Comparison of ENCODE assay signal across 10 mouse cellular contexts in genomic region chr17:84256278-84256819, GRCm38 (mm10).
DNase-seq lines count a peak whose midpoint lies in the region; ATAC-seq and TF ChIP-seq lines count a peak whose summit lies in the region.
"Had no signal": no experiment of that assay in that cellular context is flagged by ENCODE, and none has a peak within 500 bp of the region (broad histone marks: within the 10 kb centered on the region; RNA-seq: fewer than 3 reads in every experiment).

No protein-coding gene starts in this region.

- H3K9ac ChIP-seq in intestine, embryonic 16.5 days (ENCODE audit: low read depth, low read length) = no peak overlapping the region
- H3K9ac ChIP-seq in intestine, postnatal 0 days (ENCODE audit: low read depth, low read length) = no peak overlapping the region
- H3K9ac ChIP-seq in limb, embryonic 13.5 days = no peak overlapping the region

- 51% methylated on average over 9 of the region's 9 CpGs for WGBS in intestine, embryonic 16.5 days
- 50% methylated on average over 9 of the region's 9 CpGs for WGBS in intestine, postnatal 0 days
- 54% methylated on average over 9 of the region's 9 CpGs for WGBS in limb, embryonic 13.5 days

- H3K4me2 ChIP-seq in intestine, embryonic 16.5 days (ENCODE audit: low read depth, low read length) = no peak overlapping the region
- no peak overlapping the region for H3K4me2 ChIP-seq in intestine, postnatal 0 days (replicated peaks; ENCODE audit: low read depth)
- no peak overlapping the region for H3K4me2 ChIP-seq in limb, embryonic 13.5 days (replicated peaks)

- H3K27ac ChIP-seq in intestine, embryonic 16.5 days (ENCODE audit: low read length) = peak overlapping the region; percentile 21; the same call in 1 of the 2 replicates
- no peak overlapping the region for H3K27ac ChIP-seq in intestine, postnatal 0 days (ENCODE audit: low read depth, low read length)
- peak overlapping the region; percentile 23; the same call in 1 of the 2 replicates for H3K27ac ChIP-seq in limb, embryonic 13.5 days
- H3K27ac ChIP-seq: left cerebral cortex, adult 2 months had no signal

- no peaks in the 10 kb centered on the region for H3K9me3 ChIP-seq in intestine, embryonic 16.5 days (ENCODE audit: control insufficient read depth, low read length)
- no peaks in the 10 kb centered on the region for H3K9me3 ChIP-seq in intestine, postnatal 0 days (ENCODE audit: control insufficient read depth)
- no peaks in the 10 kb centered on the region for H3K9me3 ChIP-seq in limb, embryonic 13.5 days

- peaks cover 8% of the 10 kb centered on the region; the same call in 1 of the 2 replicates for H3K4me1 ChIP-seq in intestine, embryonic 16.5 days (ENCODE audit: control insufficient read depth, insufficient read depth, low read length)
- 0 out of 2 replicates have a peak, but pooled peaks cover 2% of the 10 kb centered on the region for H3K4me1 ChIP-seq in intestine, postnatal 0 days (replicated peaks; ENCODE audit: control insufficient read depth, insufficient read depth, low read length)
- H3K4me1 ChIP-seq in limb, embryonic 13.5 days = peaks cover 62% of the 10 kb centered on the region

- H3K36me3 ChIP-seq in intestine, embryonic 16.5 days (ENCODE audit: control insufficient read depth, insufficient read depth, low read length) = no peaks in the 10 kb centered on the region
- H3K36me3 ChIP-seq in intestine, postnatal 0 days (ENCODE audit: control insufficient read depth, insufficient read depth) = no peaks in the 10 kb centered on the region
- H3K36me3 ChIP-seq in limb, embryonic 13.5 days = peaks cover 10% of the 10 kb centered on the region

- no peak overlapping the region for H3K4me3 ChIP-seq in intestine, embryonic 16.5 days (ENCODE audit: low read length)
- H3K4me3 ChIP-seq in intestine, postnatal 0 days (ENCODE audit: low read depth, low read length) = no peak overlapping the region
- no peak overlapping the region for H3K4me3 ChIP-seq in limb, embryonic 13.5 days
- H3K4me3 ChIP-seq: left cerebral cortex, adult 2 months had no signal

- no peak for TF ChIP-seq CTCF in intestine, postnatal 0 days (IDR thresholded peaks at IDR 0.05; ENCODE audit: low read depth)

- no peak for ATAC-seq in intestine, embryonic 16.5 days
- no peak for ATAC-seq in intestine, postnatal 0 days
- no peak for ATAC-seq in limb, embryonic 13.5 days (ENCODE audit: low FRiP score, low read depth)

- peak; percentile 83 for DNase-seq in Muller cell, postnatal 12 days (ENCODE audit: inconsistent ontology term)
- peak; percentile 48 for DNase-seq in embryo, embryonic 11 days
- no peak for DNase-seq in testis, postnatal 10 days (ENCODE audit: low spot score)
- no peak for DNase-seq in cerebellum, postnatal 4 days (ENCODE audit: low spot score in 2 of 2)
- DNase-seq: cerebellum, postnatal 14 days; lung, adult 18-20 months had no signal

- H3K27me3 ChIP-seq in intestine, embryonic 16.5 days (replicated peaks; ENCODE audit: control insufficient read depth, insufficient read depth, low read length) = no peaks in the 10 kb centered on the region
- H3K27me3 ChIP-seq in intestine, postnatal 0 days (replicated peaks; ENCODE audit: control insufficient read depth, insufficient read depth, low read length) = no peaks in the 10 kb centered on the region
- H3K27me3 ChIP-seq in limb, embryonic 13.5 days = no peaks in the 10 kb centered on the region

Comparison
In these comparisons a context has a peak if more than half of its experiments do, and no peak if none do; other contexts are left out.
1. DNase-seq: peak in Muller cell, postnatal 12 days (single experiment) and embryo, embryonic 11 days (single experiment); none in testis, postnatal 10 days (single experiment) and cerebellum, postnatal 4 days (0 of 2).